Mouse (Mus musculus): ENCODE measurements around the gene Gtf2h3.
"Not testable (repeated sequence)": the region's sequence is repeated elsewhere in the genome, so short reads cannot be mapped to it uniquely, and the experiment has no call there.

Gtf2h3 gene

DNA sequence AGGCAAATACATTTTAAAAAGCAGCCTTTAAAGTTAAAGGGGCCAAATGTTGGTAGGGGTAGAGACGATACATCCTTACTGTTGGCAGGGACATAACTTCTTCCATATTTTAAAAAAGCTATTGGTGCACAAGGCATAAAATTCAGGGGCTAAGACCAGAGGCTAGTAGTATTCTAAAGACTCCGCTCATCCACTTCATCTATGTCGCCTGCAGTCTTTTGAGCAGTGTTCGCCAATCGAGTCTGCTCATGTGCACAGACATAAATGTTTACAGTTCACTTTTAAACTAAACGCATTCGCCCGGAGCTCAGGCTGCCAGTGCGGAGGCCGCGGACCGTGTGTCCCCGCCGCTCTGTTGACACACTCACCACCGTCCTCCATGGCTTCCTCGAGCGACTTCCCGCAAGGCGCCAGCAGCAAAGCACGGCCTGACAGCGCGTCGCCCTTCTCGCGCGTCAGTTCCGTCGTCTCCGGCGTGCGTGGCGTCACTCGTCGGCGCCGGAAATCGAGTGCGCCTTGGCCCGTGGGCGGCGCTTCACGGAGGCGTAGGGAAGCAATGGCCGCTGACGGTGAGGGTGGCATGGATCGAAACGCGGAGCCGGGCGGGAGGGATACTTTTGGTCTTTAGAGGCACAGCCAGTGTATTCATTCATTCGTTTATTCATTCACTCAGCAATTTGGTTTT lies at the start of gene Gtf2h3, which contains the start of gene Eif2b1:
Gtf2h3 (plus strand) TSS at position 508 of the 685 bp plus-strand sequence.
Eif2b1 (minus strand) TSS at position 499 of the 685 bp plus-strand sequence.
- peak; percentile 91 for DNase-seq (ENCODE audit: low spot score)

DNA sequence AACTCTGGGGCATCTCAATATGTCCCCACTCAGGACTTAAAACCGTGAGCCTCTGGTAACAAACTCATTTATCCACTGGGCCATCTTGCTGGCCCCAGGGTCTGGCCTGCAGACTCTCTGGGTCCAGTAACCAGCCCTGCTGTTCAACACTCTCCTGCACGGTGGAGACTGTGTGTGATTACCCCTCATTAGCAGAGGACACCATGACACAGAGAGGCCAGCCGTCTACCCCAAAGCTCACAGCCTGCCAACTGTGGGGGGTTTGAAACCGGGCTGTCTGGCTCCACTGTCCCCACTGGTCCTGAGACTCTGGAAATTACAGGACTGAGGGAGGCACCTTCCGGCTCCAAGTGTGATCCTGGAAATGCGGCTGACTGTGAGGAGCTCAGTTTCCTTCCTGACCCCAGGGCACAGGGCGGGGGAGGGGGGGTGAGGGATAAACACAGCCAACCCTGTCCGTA lies 49.7 kb upstream of the Gtf2h3 start:
- no peak for DNase-seq (ENCODE audit: low spot score)

DNA sequence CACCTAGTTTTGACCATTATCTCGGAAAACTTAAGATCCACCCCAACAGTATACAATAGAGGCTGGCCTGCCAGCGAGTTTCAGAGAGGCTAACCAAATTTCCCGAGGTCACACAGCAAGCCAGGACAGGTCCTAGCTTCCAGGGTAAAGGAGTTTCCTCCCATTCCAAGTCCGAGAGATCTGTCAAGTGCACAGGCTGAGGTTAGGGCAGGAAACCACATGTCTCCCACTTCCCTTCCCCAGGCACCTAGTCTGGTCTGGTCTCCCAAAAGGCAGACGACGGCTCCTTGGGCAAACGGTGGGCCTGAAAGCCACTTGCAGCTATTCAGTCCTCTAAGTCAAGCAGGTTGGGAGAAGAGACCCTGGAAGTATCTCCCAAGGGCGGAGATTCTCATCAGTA lies 49.2 kb upstream of the Gtf2h3 start:
- DNase-seq (ENCODE audit: low spot score), result no peak

DNA sequence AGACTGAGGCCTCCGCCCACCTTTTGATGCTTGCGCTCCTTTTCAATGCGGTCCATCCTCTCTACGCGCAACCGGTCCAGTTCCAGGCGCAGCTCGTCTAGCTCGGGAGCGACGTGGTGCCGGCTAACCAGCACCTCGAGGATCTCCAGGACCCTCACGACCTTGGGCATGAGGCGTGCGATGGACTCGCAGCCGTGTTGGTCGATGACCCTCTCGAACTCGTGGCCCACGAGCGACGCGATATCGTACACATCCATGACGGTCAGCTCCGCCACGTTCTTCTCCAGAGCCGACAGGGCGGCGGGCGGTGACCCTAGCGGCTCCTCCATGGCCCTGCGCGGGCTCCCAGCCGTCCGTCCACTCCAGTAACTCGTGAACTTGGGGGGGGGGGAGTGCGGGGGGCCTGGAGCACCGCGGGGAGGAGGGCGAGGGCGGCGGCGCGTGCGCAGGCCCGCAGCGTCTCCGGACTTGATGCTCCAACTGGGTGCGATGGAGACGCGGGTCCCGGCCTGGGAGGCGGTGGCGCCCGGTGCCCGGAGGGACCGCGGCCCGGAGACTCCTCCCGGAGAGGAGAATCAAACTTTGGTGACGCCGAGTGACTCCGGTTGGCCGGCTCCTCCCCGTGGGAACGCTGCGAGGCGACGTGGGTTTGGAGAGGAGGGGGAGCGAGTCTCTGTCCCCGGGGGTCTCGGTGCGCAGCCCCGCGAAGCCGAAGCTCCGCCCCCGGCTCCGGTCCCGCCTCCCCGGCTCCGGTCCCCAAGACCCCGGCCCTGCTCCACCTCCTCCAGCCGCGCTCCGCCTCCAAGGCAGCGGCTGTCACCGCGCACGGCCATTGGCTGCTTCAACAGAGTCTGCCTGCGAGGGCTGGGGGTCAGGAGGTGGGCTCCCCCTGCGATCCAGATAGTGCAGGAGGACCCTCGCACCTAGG lies 48.0 kb upstream of the Gtf2h3 start, which contains the start of gene Rilpl1:
Rilpl1 (minus strand) TSS at position 737 of the 928 bp plus-strand sequence.
- no peak for DNase-seq (ENCODE audit: low spot score)

DNA sequence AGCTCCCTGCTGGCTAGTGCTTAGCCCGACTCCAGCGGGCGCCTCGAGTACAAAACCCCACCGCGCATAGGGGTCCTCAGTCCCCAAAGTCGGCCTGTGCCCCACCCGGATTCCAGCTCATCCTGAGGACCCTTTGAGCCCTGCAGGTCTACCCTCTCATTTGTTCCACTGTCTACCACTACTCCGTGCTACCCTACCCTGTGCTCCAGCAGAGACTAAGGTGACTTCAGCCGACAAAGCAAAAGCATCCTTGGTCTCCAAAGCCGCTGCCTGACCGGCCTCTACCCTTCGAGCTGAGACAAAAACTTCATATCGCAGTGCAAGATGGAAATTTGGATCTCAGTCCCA lies 47.4 kb upstream of the Gtf2h3 start:
- no peak for DNase-seq (ENCODE audit: low spot score)

DNA sequence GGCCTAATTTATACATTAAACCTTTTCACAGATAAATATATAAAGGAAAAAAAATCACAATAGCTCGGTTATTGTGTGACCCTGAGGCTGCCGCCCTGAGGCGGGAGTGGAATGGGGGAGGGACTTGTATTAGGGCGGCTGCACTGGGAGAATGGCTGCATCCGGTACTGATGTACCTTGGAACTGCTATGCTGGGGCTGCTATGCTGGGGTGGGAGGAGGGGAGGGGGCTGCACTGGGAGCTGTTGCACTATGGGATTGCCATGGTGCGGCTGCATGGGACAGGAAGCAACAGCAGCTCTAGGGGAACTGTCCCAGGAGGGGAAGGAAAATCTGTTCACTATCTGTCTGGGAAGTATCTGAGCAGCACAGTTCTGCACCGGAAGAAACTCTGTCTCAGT lies 46.5 kb upstream of the Gtf2h3 start:
- no peak for DNase-seq (ENCODE audit: low spot score)

DNA sequence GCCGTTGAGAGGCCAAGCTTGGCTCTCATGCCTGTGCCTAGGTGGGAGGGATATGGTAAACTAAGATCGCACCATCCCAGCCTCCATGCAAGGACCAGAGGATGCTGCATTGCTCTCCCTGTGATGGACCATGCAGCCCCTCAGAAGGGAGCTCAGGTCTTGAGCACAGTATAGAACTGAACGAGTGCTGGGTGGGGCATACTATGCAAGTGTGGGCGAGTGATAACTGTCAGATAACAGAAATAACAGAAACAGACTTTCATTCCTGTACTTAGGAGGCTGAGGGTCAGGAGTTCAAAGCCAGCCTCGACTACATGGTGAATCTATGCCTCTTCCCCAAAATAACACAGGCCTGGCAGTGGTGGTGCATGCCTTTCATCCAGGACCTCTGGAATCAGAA lies 43.9 kb upstream of the Gtf2h3 start:
- no peak for DNase-seq (ENCODE audit: low spot score)

DNA sequence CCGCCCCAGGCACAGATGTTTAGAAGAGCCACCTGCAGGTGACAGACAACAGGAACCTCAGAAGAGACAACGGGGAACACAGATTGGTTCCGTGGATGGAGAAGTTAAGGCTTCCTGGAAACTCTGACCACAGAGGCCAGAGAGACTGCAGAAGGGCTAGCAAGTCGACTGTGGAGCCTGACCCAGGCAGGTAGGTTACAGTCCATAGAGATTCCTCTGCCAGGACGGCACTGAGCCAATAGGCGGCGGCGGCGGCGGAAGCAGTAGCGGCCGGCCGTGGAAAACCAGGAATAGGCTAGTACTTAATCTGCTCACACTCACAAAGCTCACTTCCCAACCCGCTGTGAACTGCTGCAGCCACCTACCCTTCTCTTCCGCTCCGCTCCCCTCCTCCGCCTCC lies 42.2 kb upstream of the Gtf2h3 start:
- no peak for DNase-seq (ENCODE audit: low spot score)

DNA sequence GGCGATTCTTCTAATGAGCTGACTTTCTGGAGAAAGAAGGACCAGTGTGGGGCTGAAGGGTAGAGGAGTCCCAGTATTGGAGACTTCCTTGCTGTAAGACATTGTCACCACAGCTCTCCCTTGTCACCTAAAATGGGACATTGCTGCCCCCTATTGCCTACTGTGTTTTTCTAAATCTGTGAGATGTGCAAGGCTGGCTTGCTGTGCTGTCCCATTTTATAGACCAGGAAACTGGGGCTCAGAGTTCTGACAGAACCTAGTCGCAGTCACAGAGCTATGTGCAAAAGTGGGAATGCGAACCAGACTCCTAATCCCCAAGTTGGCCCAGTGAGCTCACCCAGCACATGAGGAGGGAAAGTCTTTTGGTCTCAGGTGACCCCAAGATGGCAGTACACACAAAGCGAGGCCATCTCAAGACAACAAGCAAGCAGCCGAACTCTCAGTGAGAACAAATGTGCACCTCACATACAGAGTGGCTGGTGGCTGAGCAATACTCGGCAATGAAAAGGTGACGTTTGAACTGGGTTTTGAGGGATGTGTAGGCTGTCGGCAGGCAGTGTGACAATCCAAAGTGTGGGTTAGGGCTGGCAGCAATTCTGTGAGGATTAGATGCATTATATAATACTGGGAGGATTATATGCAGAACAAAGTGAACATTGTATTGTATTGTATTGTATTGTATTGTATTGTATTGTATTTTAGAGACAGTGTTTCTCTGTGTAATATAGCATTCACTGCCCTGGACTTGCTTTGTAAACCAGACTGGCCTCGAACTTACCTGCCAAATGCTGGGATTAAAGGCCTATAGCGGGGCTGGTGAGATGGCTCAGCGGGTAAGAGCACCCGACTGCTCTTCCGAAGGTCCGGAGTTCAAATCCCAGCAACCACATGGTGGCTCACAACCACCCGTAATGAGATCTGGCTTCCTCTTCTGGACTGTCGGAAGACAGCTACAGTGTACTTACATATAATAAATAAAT lies 39.8 kb upstream of the Gtf2h3 start:
- DNase-seq (ENCODE audit: low spot score), result peak; percentile 60

DNA sequence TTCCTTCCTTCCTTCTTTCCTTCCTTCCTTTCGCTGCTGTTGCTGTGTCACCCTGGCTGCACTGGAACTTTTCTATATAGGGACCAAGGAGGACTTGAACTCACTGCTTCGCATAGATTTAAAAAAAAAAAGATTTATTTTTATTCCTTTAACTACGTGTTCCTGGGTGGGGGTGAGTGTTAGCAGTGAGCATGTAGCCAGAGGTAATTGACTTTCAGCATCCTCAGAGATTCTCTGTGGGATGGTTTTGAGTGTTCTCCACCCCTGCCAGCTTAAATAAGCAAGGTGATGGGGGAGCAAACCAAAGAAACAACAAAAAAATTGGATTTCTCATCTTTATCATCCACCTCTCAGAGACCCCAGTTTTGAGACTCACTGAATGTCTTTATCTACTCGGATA lies 39.0 kb upstream of the Gtf2h3 start:
- DNase-seq (ENCODE audit: low spot score), result no peak

DNA sequence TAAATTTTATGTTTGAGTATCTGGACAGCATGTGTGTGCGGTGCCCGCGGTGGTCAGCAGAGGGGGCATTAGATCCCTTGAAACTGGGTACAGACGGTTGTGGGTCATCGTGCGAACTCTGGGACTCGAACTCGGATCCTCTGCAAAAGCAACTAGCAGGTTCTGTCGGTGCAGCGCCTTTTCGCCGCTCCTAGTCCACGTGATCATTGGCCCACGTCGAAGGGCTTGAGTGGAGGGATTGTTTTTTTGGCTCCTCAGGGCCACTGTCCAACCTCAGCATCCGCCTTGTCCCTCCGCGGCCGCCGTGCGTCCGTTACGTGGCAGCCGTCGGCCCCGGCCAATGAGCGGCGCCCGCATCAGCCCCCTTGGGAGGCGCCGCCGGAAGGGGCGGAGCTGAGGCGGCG lies 38.6 kb upstream of the Gtf2h3 start, which contains the start of gene Tmed2:
Tmed2 (plus strand) TSS at position 313 of the 404 bp plus-strand sequence.
- peak; percentile 90 for DNase-seq (ENCODE audit: low spot score)

DNA sequence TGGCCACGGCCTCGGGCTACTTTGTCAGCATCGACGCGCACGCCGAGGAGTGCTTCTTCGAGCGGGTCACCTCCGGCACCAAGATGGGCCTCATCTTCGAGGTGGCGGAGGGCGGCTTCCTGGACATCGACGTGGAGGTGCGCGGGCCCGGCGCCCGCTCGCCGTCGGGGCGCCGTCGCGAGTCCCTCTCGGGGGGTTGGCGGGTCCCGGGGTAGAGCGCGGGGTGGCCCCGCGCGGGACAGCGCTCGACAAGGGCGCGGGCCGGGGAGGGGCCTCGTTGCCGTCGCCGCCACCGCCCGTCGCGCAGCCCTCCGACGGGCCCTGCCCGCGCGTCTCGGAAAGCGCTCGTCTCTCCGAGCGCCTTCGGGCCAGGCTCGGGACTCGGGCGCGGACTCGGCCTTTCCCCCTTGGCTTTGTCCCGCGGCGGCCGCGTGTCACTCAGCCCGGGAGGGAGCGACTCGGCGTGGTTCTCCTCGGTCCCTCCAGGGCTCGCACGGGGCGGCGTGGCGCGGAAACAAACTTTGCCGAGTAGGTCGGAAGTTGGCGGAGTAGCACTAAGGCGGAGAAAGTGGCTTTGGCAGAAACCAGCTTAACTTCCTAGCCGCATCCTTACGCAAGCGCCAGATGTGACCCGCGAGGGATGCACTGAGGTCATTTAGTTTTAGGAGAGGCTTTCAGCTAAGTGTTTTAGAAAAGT lies 37.9 kb upstream of the Gtf2h3 start:
- DNase-seq (ENCODE audit: low spot score), result peak; percentile 53

DNA sequence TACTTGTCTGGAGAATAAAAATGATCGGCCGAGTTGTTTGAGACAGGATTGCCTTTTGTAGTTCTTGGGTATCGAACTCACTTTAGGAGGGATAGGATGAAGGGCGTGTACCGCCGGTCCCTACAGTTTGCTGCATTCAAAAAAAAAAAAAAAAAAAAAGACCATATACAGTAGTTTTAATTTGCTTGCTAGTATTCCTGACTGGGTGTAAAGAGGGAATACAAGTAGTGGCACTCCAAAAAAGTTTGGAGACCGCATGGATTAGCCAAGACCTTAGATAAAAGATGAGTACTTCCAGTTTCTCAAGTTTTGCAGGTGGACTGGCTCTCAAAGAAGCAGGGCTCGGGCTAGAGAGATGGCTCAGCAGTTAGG lies 37.4 kb upstream of the Gtf2h3 start:
- no peak for DNase-seq (ENCODE audit: low spot score)

DNA sequence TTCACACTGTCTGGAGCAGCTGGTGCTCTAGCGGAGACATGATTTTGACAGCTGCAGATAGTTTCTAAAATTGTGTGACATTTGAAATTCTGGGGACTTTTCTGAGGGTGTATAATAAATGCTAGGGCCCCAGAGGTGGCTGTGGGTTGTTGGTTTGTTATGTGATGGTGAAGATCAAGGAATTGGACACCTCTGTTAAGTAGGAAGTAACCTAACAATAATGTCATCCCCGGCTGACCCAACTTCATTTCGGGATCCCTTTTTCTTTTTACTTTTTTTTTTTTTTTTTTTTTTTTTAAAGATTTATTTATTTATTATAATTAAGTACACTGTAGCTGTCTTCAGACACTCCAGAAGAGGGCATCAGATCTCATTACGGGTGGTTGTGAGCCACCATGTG lies 28.2 kb upstream of the Gtf2h3 start:
- DNase-seq (ENCODE audit: low spot score), result not testable (repeated sequence)

DNA sequence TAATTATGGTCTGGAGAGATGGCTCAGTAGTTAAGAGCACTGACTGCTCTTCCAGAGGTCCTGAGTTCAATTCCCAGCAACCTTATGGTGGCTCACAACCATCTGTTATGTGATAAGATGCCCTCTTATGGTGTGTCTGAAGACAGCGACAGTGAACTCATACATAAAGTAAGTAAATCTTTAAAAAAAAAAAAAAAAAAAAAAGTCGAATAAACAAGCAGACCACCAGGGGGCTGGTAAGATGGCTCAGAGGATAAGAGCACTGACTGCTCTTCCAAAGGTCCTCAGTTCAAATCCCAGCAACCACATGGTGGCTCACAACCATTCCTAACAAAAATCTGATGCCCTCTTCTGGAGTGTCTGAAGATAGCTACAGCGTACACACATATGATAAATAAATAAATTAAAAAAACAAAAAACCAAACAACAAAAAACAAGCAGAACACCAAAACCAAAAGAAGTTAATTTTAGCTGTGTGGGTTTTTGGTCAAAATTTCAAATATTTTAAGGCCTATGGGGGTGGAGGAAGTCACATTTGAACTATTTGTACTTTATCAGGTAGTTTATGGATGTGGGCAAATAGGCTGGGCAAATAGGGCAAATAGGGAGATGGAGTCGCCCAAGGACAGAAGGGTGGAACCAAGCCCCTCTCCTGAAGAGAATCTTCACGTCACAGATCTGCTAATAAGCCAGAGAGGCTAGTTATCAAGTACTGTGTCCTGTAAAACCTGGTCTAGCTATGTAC lies 27.4 kb upstream of the Gtf2h3 start:
- not testable (repeated sequence) for DNase-seq (ENCODE audit: low spot score)

DNA sequence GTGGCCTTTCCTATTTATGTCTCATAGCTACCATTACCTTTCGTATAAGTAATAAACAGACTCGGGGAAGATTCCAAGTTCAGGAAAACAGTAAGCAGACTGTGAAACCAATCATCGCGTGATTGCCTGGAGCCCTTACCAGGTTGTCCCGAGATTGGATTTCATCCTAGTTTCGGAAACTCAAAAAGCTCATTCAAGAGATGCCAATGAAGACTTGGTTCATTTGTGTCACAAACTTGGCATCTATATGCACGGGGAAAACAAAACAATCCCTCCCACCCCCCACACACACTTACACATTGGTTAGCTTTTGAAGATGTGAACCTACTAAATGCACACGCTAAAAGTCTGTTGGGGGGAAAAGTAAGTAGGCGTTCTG lies 26.9 kb upstream of the Gtf2h3 start:
- DNase-seq (ENCODE audit: low spot score), result no peak

DNA sequence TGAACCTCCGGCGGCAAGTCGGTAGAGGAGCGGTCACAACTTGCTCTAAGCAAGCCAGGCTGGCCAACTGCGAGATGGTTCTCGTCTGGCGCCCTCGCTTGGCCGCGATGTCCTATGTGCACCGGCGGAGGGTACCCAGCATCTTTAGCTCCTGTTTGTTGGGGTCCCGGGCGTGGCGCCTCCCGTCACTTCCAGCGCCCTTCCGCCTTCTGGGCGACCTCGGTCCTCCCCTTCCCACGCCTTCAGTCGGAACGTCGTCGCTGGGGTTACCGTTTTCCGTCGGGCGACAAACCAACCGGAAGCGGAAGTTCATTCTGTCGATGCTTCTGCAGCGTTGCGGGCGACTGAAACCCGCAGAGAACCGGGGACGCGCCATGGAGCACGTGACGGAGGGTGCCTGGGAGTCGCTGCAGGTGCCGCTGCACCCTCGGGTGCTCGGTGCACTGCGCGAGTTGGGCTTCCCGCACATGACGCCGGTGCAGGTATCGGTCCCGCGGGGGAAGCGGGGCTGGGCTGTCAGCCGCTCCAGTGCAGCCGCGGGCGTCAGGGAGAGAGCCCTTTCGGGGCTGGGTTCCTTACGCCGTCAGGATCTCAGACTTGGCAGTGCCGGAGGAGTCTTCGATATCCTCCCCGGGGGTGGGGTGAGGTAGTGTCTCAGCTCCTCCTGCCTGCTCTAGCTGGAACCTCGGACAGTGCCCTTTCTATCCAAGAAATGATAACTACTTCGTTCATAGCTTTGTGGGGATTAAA lies 26.2 kb upstream of the Gtf2h3 start, which contains the start of gene Ddx55:
Ddx55 (plus strand) TSS at position 307 of the 750 bp plus-strand sequence.
- DNase-seq (ENCODE audit: low spot score), result peak; percentile 87

DNA sequence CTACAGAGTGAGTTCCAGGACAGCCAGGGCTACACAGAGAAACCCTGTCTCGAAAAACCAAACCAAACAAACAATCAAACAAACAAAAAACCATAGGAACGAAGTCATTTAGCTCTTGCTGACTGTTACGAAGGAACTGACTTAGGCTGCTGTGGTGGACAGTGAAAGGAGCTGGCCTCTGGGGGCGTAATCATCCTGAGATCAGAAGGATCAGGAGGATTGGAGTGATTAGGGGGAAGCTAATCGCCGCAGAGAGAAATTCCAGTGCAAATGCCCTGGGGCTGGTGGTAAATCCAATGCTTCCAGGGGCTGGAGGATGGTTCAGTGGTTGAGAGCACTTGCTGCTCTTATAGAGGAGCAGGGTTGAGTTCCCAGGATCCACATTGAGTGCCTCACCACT lies 25.3 kb upstream of the Gtf2h3 start:
- DNase-seq (ENCODE audit: low spot score), result no peak

DNA sequence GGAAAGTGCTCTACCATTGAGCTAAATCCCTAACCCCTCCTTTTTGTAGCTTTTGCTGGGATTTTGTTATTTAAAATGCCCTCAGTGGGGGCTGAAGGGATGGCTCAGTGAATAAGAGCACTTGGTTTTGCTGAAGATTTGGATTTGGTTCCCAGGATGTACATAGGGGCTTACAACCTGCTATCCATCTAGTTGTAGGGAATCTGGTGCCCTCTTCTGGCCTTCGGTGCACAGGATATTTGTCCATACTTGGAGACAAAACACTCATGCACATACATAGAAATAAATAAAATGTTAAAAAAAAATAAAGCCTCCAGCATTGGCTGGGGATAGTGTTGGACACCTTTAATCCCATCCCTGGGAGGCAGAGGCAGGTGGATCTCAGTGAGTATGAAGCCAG lies 23.8 kb upstream of the Gtf2h3 start:
- no peak for DNase-seq (ENCODE audit: low spot score)

DNA sequence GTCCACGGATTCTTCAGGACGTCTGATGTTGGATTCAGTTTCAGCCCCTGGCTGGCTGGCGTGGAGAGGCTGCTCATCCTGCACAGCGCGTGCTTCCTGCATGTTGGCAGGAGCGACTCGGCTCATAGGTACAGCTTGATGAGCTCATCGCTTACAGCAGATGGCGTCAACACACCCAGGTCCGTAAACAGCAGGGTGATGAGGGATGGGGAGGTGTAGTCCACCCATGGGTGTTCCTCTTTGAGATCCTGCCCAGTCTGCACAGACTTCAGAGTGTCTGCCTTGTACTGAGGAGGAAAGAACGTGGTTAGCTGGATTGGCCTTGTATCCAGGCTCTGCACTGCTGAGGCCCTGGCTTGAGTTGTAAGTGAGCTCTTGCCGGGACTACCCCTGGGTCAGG lies 7.9 kb upstream of the Gtf2h3 start:
- no peak for DNase-seq (ENCODE audit: low spot score)

Data from c-Kit-positive CD71-positive TER-119-positive erythroid progenitor cells, embryonic 14.5 days (primary cell).